Mouse (Mus musculus) liver, embryonic 14.5 days (tissue): ENCODE data around the gene Gpr45.

Experiments
- CTCF ChIP-seq: IDR thresholded peaks from 2 replicates; pipeline ENCODE4 v1.5.1; 2016; ENCODE audit warnings: antibody characterized with exemption, low read depth, control low read depth
- EP300 ChIP-seq: IDR thresholded peaks from 2 replicates; pipeline ENCODE4 v1.6.1; 2016; ENCODE audit warnings: antibody characterized with exemption, low read depth

- no peak for TF ChIP-seq CTCF
- no peak for TF ChIP-seq EP300
Measured at GRCm38 (mm10) chr1:43074791-43075190, 122.1 kb downstream of the Gpr45 start.
